Mouse (Mus musculus): ENCODE measurements at regions not wholly inside any gene's neighbourhood (a gene's known extent, or its start where the extent isn't known, plus 50 kb on each side); places are given as distances from the start of the nearest gene placed in this dataset.

DNA sequence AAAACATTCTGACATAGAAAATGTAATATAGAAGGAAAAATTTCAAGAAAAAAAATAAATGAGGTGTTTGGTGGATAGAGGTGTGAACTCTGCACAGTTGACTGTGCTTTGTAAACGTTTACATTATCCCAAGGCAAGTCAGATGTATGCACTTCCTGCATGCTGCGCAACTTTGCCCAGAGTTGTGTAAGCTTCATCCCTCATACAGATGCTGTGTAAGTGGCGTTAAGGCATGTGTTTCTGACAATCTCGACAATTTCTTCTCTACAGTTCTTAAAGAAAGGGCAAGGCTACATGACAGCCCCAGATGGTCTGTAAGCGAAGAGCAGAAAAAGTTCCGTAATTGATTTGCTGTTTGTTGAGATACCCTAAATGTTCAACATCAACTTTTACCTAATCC, 476.6 kb upstream of the Pitx2 start:
- no peak for DNase-seq

GRCm38 (mm10) chr3:128720276-128720675, 479.4 kb upstream of the Pitx2 start:
- no peak for DNase-seq

DNA sequence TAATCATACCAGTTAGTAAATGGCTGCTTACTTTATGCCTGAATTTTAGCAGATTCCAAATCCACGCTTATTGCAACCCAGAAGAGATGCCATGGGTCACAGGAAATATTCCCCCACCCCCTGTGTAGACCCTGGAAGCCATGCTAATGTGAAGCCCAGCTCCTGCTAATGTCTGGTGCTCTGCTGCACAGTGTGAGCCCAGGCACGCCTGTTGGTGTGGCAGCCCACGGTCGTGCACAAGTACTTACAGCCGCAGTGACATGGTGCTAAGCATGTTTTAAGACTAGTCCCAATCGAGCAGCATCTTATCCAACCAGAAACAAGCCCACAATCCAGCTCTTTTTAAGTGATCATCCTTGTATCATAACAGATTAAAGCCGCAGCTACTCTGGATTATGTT, 480.5 kb upstream of the Pitx2 start:
- DNase-seq: no peak

- no peak for DNase-seq
These were observed 492.4 kb upstream of the Pitx2 start for GRCm38 (mm10) chr3:128707270-128707669.

DNA sequence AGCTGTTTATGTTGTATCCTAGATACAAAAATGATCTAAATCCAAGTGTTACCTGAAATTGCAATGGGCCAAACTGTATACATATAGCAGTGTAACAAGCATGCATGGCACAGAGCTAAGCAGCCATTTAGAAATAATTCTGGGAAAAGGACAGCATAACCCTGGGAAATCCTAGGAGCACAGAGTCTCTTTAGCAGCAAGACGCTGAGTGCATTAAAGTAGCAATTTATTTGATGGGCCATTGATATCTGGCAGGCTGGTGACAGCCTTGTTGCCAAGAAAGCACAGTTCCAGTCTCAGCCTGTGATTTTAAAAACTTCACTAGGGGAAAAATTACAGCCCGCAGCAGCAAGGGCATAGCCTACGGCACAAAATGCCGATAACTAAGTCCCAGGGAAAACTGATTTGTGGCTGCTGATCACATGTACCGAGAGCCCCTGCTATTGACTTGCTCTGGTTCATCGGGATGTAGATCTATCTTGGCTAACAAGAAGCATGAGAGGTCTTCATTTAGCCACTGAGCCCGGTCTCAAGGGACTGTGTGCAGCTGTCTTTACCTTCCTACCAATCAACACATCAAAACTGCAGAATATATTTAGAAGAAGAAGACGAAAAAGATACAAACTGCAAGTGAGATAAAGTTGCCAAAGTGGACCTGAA, 531.1 kb upstream of the Pitx2 start:
- no peak for DNase-seq

DNA sequence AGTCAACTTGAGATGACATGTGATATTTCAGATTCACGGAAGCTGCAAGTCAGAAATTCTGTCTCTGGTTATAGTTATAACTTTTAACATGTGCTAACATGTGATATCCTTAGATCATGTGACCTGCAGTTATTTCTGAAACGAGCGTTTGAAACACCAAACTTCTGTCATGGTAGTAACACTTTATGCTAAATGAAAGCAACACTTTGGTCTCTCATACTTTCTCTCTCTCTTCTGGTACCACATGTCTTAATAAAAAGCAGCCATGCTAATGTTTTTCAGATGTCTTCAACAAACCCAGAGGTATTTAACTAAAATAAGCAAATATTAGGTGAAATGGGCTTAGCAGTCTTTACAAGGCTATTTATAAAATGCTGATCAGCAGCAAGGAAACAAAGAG, 534.5 kb upstream of the Pitx2 start:
- DNase-seq: no peak

- no peak for DNase-seq
These were observed 562.5 kb upstream of the Pitx2 start for GRCm38 (mm10) chr3:128636960-128637755.

GRCm38 (mm10) chr3:128627696-128628095, 572.0 kb upstream of the Pitx2 start:
- no peak for DNase-seq

GRCm38 (mm10) chr3:128616675-128617074, 583.0 kb upstream of the Pitx2 start:
- no peak for DNase-seq

DNA sequence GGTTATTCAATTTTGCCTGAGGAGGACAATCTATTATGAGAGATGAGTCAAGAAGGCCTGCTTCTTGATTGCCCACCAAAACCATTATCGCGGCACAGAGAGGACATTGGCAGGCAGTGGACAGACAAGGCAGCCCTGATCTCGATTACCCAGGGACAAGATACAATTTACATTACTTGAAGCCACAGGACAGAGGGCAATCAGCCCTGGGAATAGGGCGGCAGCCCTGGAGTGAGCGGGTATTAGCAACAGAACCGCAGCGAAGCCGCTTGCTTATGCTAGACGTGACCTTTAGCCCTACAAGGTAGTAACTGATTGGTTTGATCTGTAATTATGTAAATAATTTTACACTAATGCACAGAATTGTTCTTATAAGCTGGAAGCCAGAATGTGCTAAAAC, 586.0 kb upstream of the Pitx2 start:
- no peak for DNase-seq

DNA sequence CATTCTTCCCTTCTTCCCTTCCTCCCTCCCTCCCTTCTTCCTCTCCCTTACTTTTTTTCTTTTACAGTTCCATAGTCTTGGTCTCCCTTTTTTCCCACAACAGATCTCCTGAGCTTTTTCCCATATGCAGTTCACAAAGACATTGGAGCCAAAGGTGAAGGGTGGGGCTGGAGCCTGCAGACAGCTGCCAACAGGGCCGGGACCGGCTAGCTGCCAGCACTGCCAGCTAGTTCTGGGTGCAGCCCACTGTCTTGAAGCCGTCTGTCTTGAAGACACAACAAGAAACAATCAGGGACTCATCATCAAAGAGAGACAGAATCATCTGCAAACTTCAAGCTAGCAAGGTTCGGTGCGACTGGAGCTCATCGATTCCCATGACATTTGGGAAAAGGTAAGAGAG, 588.9 kb upstream of the Pitx2 start:
- no peak for DNase-seq

DNA sequence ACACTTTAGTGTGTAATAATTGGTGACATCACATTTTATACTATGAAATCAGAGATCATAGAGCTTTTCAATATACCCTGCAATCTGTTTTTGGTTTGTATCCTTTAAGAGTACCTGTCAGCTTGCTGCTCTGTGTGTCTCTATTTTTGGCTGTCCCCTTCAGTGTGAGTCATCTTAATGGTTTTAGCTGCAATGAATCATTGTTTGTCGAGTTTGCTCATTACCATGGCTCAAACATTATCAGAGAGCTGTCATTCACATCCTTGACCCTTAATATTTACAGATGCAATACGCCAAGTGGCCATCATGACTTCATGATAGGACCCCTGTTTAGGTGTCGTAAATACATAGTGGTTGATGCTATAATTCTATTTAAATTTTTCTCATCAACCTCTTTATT, 591.0 kb upstream of the Pitx2 start:
- DNase-seq: no peak

DNA sequence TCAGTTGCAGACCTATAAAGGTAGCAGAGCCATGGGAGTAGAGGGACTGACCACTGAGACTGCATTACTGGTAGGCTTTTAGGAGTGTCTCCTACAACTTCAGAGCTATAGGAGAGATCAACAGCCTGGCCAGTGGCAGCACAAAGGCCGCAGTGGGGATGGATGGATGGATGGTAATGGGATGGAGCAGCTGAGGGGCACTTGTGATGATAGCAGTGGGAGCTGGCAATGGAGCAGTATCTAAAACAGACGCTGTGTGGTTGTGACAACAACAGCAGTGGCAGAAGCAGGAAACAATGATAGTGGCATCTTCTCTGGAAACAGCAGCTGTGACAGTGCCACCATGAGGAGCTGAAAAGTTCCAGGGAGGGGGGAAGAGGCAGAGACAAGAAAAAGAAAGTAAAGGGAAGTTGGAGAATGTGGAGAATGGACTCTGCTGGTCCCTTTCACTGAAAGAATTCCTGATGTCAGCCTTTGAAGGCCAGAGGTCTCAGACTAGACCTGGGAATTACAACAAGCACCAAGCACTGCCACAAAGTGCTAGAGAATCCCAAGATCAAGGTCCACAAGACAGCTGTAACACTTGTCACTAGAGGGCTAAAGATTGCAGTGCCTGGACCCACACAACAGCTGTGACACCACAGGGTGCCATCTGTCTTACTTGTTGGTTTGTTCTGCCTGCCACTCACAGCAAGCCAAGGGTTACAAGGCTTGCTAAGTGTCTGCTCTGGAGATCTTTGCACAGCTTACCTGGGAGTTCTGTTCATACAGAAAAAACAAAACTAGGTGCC, 624.1 kb upstream of the Pitx2 start:
- DNase-seq: no peak

GRCm38 (mm10) chr3:128570551-128570950, 629.1 kb upstream of the Pitx2 start:
- no peak for DNase-seq

- no peak for DNase-seq
These were observed 634.3 kb upstream of the Pitx2 start for GRCm38 (mm10) chr3:128565386-128565785.

- no peak for DNase-seq
These were observed 650.5 kb upstream of the Fam241a start for GRCm38 (mm10) chr3:128546416-128547327.

GRCm38 (mm10) chr3:128525427-128525826, 629.3 kb upstream of the Fam241a start:
- DNase-seq: no peak

DNA sequence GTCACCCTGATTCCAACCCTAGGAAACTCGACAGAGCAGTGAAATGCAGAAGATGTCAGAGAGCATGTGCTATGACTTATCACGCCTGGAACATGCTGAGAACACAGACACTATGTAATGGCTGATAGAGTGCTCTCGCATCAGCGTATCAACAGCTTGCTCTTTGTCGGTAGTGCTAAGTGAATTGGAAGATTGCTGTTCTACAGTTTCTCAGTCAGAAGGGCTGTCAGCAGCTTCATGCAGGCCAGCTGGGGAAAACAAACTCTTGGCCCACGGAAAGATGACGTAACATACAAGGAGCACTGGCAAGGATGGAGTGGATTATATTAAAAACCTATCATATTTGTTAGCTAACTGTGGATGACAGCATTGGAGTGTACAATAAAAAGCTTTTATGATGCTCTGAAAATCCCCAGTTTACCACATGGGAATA, 624.6 kb upstream of the Fam241a start:
- DNase-seq: no peak

DNA sequence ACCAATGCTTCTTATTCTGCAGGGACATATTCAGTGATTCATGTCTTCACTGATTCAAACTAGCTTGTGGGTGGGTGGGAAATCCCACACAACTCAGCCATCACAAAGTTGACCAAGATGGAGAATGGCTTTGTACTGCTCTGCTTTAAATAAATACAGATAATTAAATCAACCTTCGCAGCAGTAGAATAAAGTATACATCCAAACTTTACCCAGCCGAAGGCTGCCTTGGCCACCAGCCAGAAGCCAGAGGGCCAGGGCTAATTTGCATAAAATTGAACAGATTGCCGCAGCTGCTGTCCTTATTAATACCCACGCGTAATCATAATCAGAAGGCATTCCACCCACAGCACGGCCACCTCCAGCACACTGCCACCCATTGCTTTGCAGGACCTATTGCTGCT, 623.8 kb upstream of the Fam241a start:
- no peak for DNase-seq

GRCm38 (mm10) chr3:128518806-128519205, 622.7 kb upstream of the Fam241a start:
- DNase-seq: no peak

- peak; percentile 5 for DNase-seq
These were observed 575.0 kb upstream of the Fam241a start for GRCm38 (mm10) chr3:128471111-128471510.

DNA sequence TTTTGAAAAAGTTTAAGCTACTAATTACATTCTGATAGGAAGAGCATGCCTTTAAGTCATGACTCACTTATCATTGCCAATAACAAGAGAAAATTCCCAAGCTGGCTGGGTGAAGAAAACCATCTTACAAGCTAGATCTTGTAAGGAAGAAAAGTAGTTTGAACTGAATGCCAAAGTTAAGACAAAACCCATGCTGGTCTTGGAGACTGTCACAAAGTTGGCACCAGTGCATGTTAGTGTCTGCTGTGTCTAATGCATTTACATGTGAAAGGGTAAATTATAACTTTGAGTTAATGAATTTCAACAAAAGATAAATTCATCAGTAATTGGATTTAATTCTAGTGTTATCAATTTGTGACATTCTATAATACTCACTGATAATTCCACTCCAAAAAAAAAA, 533.6 kb upstream of the Fam241a start:
- no peak for DNase-seq

DNA sequence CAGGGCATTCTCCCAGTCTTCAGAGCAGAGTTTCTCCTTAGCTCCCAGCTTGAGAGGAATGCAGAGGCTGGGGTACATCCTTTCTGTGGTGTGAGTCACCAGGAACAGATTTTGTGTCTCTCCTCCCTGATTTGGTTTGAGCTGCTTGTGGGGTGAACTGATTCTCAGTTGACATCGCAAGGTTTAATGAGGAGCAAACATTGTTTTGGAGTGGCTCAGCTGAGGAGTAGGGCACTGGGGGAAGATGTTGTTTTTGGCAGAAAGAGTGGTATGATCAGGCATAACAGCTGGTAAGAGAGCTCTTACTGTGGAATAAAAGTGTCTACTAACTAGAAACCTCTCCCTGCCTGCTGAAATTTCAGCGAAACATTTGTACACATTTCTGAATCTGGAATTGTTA, 519.4 kb upstream of the Fam241a start:
- no peak for DNase-seq

Measured in kidney, adult 9 months (tissue).